Mouse (Mus musculus) G1E (cell line): ENCODE measurements at regions not wholly inside any gene's neighbourhood (a gene's known extent, or its start where the extent isn't known, plus 50 kb on each side); places are given as distances from the start of the nearest gene placed in this dataset.

Source experiments
- ATAC-seq: 2 replicates; pipeline ENCODE4 v1.8.0; 2016; ENCODE audit warnings: mild to moderate bottlenecking; ENCODE audit not compliant: insufficient number of reproducible peaks, poor library complexity, low FRiP score, severe bottlenecking; ENCODE audit errors: extremely low read depth
- DNase-seq: peaks from one replicate; pipeline ENCODE4 v3.0.0; 2012; ENCODE audit warnings: low spot score
- H3K27me3 ChIP-seq: 2 replicates; pipeline ENCODE4 v1.6.1; 2012; ENCODE audit warnings: mild to moderate bottlenecking, low read length, inconsistent platforms; ENCODE audit not compliant: insufficient read depth
- H3K36me3 ChIP-seq: replicated peaks from 2 replicates; pipeline ENCODE3; 2012; ENCODE audit warnings: mild to moderate bottlenecking, inconsistent platforms
- H3K4me1 ChIP-seq: 2 replicates; pipeline ENCODE4 v1.6.1; 2012; ENCODE audit warnings: low read depth, low read length, inconsistent platforms, mixed read lengths; ENCODE audit not compliant: insufficient read depth
- H3K4me3 ChIP-seq: 2 replicates; pipeline ENCODE4 v1.5.1; 2012; ENCODE audit warnings: low read depth, mild to moderate bottlenecking, inconsistent platforms, low read length, moderate library complexity, mixed read lengths
- H3K9me3 ChIP-seq: replicated peaks from 2 replicates; pipeline ENCODE4 v1.6.1; 2012; ENCODE audit warnings: inconsistent platforms
- CTCF ChIP-seq: IDR thresholded peaks from 2 replicates; pipeline ENCODE4 v1.5.1; 2012; ENCODE audit warnings: low read depth, low read length, inconsistent platforms, mixed read lengths
- GATA1 ChIP-seq: IDR thresholded peaks from 2 replicates; pipeline ENCODE4 v1.6.1; 2012; ENCODE audit warnings: borderline replicate concordance, low read length, inconsistent platforms, mixed read lengths
- GATA2 ChIP-seq: IDR thresholded peaks from 2 replicates; pipeline ENCODE4 v1.6.1; 2012; ENCODE audit warnings: low read depth, low read length, inconsistent platforms, borderline replicate concordance
- POLR2AphosphoS5 ChIP-seq: IDR thresholded peaks from 2 replicates; pipeline ENCODE4 v1.6.1; 2012; ENCODE audit warnings: low read depth, low read length, inconsistent platforms; ENCODE audit not compliant: insufficient replicate concordance
- TAL1 ChIP-seq: conservative IDR thresholded peaks from 2 replicates; pipeline ENCODE4 v1.6.1; 2012; ENCODE audit warnings: low read depth, low read length, inconsistent platforms, mixed read lengths

- H3K4me1 ChIP-seq, result no peaks in the 10 kb centered on the region
- peaks cover 70% of the 10 kb centered on the region for H3K9me3 ChIP-seq
- no peak overlapping the region for H3K4me3 ChIP-seq
- no peak for DNase-seq
- H3K36me3 ChIP-seq, result no peaks in the 10 kb centered on the region
- TF ChIP-seq GATA1 (no peak), TAL1 (no peak), POLR2AphosphoS5 (no peak)
- no peaks in the 10 kb centered on the region for H3K27me3 ChIP-seq
- ATAC-seq, result no peak
Measured at GRCm38 (mm10) chr5:141139361-141139912, 101.9 kb upstream of the Sdk1 start.

GRCm38 (mm10) chr5:141160391-141160790 lies 80.9 kb upstream of the Sdk1 start:
- no peak for TF ChIP-seq GATA1
- H3K36me3 ChIP-seq, result no peaks in the 10 kb centered on the region
- H3K4me1 ChIP-seq, result no peaks in the 10 kb centered on the region
- DNase-seq (no peak), ATAC-seq (no peak)
- H3K27me3 ChIP-seq, result no peaks in the 10 kb centered on the region
- H3K4me3 ChIP-seq, result no peak overlapping the region
- H3K9me3 ChIP-seq, result peaks cover 66% of the 10 kb centered on the region

- TF ChIP-seq TAL1 (no peak), GATA1 (no peak), POLR2AphosphoS5 (no peak), GATA2 (no peak), CTCF (no peak)
- Histone ChIP-seq H3K4me1 (no peaks in the 10 kb centered on the region), H3K9me3 (peaks cover 66% of the 10 kb centered on the region), H3K27me3 (no peaks in the 10 kb centered on the region), H3K4me3 (no peak overlapping the region), H3K36me3 (no peaks in the 10 kb centered on the region)
- ATAC-seq (no peak), DNase-seq (no peak)
Measured at GRCm38 (mm10) chr5:141160956-141161355, 80.3 kb upstream of the Sdk1 start.

- no peak overlapping the region for H3K4me3 ChIP-seq
- H3K9me3 ChIP-seq, result peaks cover 69% of the 10 kb centered on the region
- no peak for ATAC-seq
Measured at GRCm38 (mm10) chr5:141182442-141182841, 58.8 kb upstream of the Sdk1 start.

GRCm38 (mm10) chr5:141189033-141189432 lies 52.3 kb upstream of the Sdk1 start:
- ATAC-seq (no peak), DNase-seq (no peak)
- Histone ChIP-seq H3K4me1 (no peaks in the 10 kb centered on the region), H3K4me3 (no peak overlapping the region), H3K27me3 (no peaks in the 10 kb centered on the region), H3K9me3 (peaks cover 61% of the 10 kb centered on the region), H3K36me3 (no peaks in the 10 kb centered on the region)
- TF ChIP-seq GATA2 (no peak), GATA1 (no peak), POLR2AphosphoS5 (no peak), TAL1 (no peak), CTCF (no peak)

More at GRCm38 (mm10) chr5:141182442-141182841, 58.8 kb upstream of the Sdk1 start:
- no peaks in the 10 kb centered on the region for H3K27me3 ChIP-seq
- DNase-seq, result no peak
- H3K36me3 ChIP-seq, result no peaks in the 10 kb centered on the region
- TF ChIP-seq GATA1 (no peak), GATA2 (no peak), CTCF (no peak), POLR2AphosphoS5 (no peak), TAL1 (no peak)
- H3K4me1 ChIP-seq, result no peaks in the 10 kb centered on the region
